Mouse (Mus musculus): ENCODE results near the gene 2300009A05Rik. TPM values are rescaled to one million over a fixed set of nuclear protein-coding genes. Genes with fewer than 3 reads are reported as not detected.

Gene 2300009A05Rik
- polyA plus RNA-seq (2016; fragmentation: Nextera tagmentation; extraction: Ambion mirVana): 46.3 and 50.3 TPM in 2 replicates

GRCm38 (mm10) chr9:63398611-63399462 lies at the start of gene 2300009A05Rik:
Gene 2300009A05Rik, minus strand, starts transcription at chr9:63399246.
- Histone ChIP-seq H3K4me1 (peaks cover 11% of the 10 kb centered on the region), H3K27ac (replicated peaks) (peak within 1 kb of the TSS; percentile 78), H3K36me3 (no peaks in the 10 kb centered on the region), H3K4me2 (replicated peaks) (peak within 1 kb of the TSS; percentile 91), H3K9ac (replicated peaks) (peak within 1 kb of the TSS; percentile 85), H3K27me3 (no peaks in the 10 kb centered on the region), H3K4me3 (peak within 1 kb of the TSS; percentile 90), H3K9me3 (no peaks in the 10 kb centered on the region)
- WGBS: under 1% methylated on average over 72 of the region's 74 CpGs
- ATAC-seq (ENCODE audit: low FRiP score, low read depth): peak; percentile 95

- WGBS: 85% methylated on average over 6 of the region's 6 CpGs
- H3K4me3 ChIP-seq: no peak overlapping the region
- no peaks in the 10 kb centered on the region for H3K9me3 ChIP-seq
- H3K4me1 ChIP-seq: no peaks in the 10 kb centered on the region
- H3K27ac ChIP-seq (replicated peaks): no peak overlapping the region
- H3K36me3 ChIP-seq: no peaks in the 10 kb centered on the region
- no peaks in the 10 kb centered on the region for H3K27me3 ChIP-seq
- H3K4me2 ChIP-seq (replicated peaks): no peak overlapping the region
- ATAC-seq (ENCODE audit: low FRiP score, low read depth): no peak
- no peak overlapping the region for H3K9ac ChIP-seq (replicated peaks)
These were observed 44.6 kb upstream of the 2300009A05Rik start for GRCm38 (mm10) chr9:63443695-63444094.

GRCm38 (mm10) chr9:63430652-63431051 lies 31.6 kb upstream of the 2300009A05Rik start:
- WGBS: 82% methylated on average over 1 of the region's 1 CpGs

GRCm38 (mm10) chr9:63421096-63421736 lies 22.2 kb upstream of the 2300009A05Rik start:
- peaks cover 10% of the 10 kb centered on the region for H3K4me1 ChIP-seq
- WGBS: 73% methylated on average over 9 of the region's 9 CpGs
- H3K9me3 ChIP-seq: no peaks in the 10 kb centered on the region

More at GRCm38 (mm10) chr9:63430652-63431051, 31.6 kb upstream of the 2300009A05Rik start:
- no peaks in the 10 kb centered on the region for H3K36me3 ChIP-seq
- H3K4me1 ChIP-seq: no peaks in the 10 kb centered on the region
- H3K27ac ChIP-seq (replicated peaks): no peak overlapping the region
- ATAC-seq (ENCODE audit: low FRiP score, low read depth): no peak
- no peaks in the 10 kb centered on the region for H3K9me3 ChIP-seq
- no peak overlapping the region for H3K9ac ChIP-seq (replicated peaks)
- H3K4me2 ChIP-seq (replicated peaks): no peak overlapping the region
- no peaks in the 10 kb centered on the region for H3K27me3 ChIP-seq
- no peak overlapping the region for H3K4me3 ChIP-seq

GRCm38 (mm10) chr9:63420396-63420795 lies 21.4 kb upstream of the 2300009A05Rik start:
- H3K27me3 ChIP-seq: no peaks in the 10 kb centered on the region
- no peak overlapping the region for H3K9ac ChIP-seq (replicated peaks)
- no peak for ATAC-seq (ENCODE audit: low FRiP score, low read depth)
- H3K4me2 ChIP-seq (replicated peaks): no peak overlapping the region
- no peaks in the 10 kb centered on the region for H3K9me3 ChIP-seq
- no peak overlapping the region for H3K4me3 ChIP-seq
- H3K4me1 ChIP-seq: peaks cover 10% of the 10 kb centered on the region
- no peaks in the 10 kb centered on the region for H3K36me3 ChIP-seq
- 14% methylated on average over 6 of the region's 6 CpGs for WGBS
- no peak overlapping the region for H3K27ac ChIP-seq (replicated peaks)

More at GRCm38 (mm10) chr9:63421096-63421736, 22.2 kb upstream of the 2300009A05Rik start:
- Histone ChIP-seq H3K27me3 (no peaks in the 10 kb centered on the region), H3K27ac (replicated peaks) (no peak overlapping the region), H3K4me2 (replicated peaks) (no peak overlapping the region), H3K9ac (replicated peaks) (no peak overlapping the region), H3K36me3 (no peaks in the 10 kb centered on the region), H3K4me3 (no peak overlapping the region)
- no peak for ATAC-seq (ENCODE audit: low FRiP score, low read depth)

GRCm38 (mm10) chr9:63400176-63400575 lies 1.1 kb upstream of the 2300009A05Rik start:
- peaks cover 11% of the 10 kb centered on the region for H3K4me1 ChIP-seq
- no peak overlapping the region for H3K4me3 ChIP-seq
- no peaks in the 10 kb centered on the region for H3K9me3 ChIP-seq
- H3K36me3 ChIP-seq: no peaks in the 10 kb centered on the region
- H3K27ac ChIP-seq (replicated peaks): no peak overlapping the region
- no peak for ATAC-seq (ENCODE audit: low FRiP score, low read depth)
- no peak overlapping the region for H3K9ac ChIP-seq (replicated peaks)
- H3K27me3 ChIP-seq: no peaks in the 10 kb centered on the region
- WGBS: 93% methylated on average over 1 of the region's 1 CpGs
- no peak overlapping the region for H3K4me2 ChIP-seq (replicated peaks)

- WGBS: 4% methylated on average over 8 of the region's 8 CpGs
- Histone ChIP-seq H3K9me3 (no peaks in the 10 kb centered on the region), H3K27ac (replicated peaks) (peak overlapping the region; percentile 78), H3K27me3 (no peaks in the 10 kb centered on the region), H3K4me1 (peaks cover 11% of the 10 kb centered on the region), H3K4me3 (peak overlapping the region; percentile 90), H3K9ac (replicated peaks) (peak overlapping the region; percentile 85), H3K36me3 (no peaks in the 10 kb centered on the region), H3K4me2 (replicated peaks) (peak overlapping the region; percentile 91)
- peak; percentile 62 for ATAC-seq (ENCODE audit: low FRiP score, low read depth)
These were observed 393 bp upstream of the 2300009A05Rik start for GRCm38 (mm10) chr9:63399463-63399815.

GRCm38 (mm10) chr9:63395612-63396011 lies 3.4 kb downstream of the 2300009A05Rik start:
- Histone ChIP-seq H3K4me1 (peaks cover 11% of the 10 kb centered on the region), H3K36me3 (no peaks in the 10 kb centered on the region), H3K4me3 (no peak overlapping the region), H3K27ac (replicated peaks) (no peak overlapping the region), H3K9me3 (no peaks in the 10 kb centered on the region), H3K9ac (replicated peaks) (no peak overlapping the region), H3K27me3 (no peaks in the 10 kb centered on the region), H3K4me2 (replicated peaks) (no peak overlapping the region)
- no peak for ATAC-seq (ENCODE audit: low FRiP score, low read depth)
- WGBS: 83% methylated on average over 7 of the region's 7 CpGs

- no peaks in the 10 kb centered on the region for H3K27me3 ChIP-seq
- H3K4me1 ChIP-seq: no peaks in the 10 kb centered on the region
- H3K4me2 ChIP-seq (replicated peaks): no peak overlapping the region
- no peaks in the 10 kb centered on the region for H3K9me3 ChIP-seq
- no peak overlapping the region for H3K9ac ChIP-seq (replicated peaks)
- H3K27ac ChIP-seq (replicated peaks): no peak overlapping the region
- no peak overlapping the region for H3K4me3 ChIP-seq
- no peak for ATAC-seq (ENCODE audit: low FRiP score, low read depth)
- 82% methylated on average over 2 of the region's 2 CpGs for WGBS
- H3K36me3 ChIP-seq: no peaks in the 10 kb centered on the region
These were observed 7.7 kb downstream of the 2300009A05Rik start for GRCm38 (mm10) chr9:63391307-63391706.

GRCm38 (mm10) chr9:63382761-63383160 lies 16.3 kb downstream of the 2300009A05Rik start:
- H3K36me3 ChIP-seq: no peaks in the 10 kb centered on the region
- ATAC-seq (ENCODE audit: low FRiP score, low read depth): no peak
- no peak overlapping the region for H3K4me2 ChIP-seq (replicated peaks)
- no peaks in the 10 kb centered on the region for H3K9me3 ChIP-seq
- WGBS: 97% methylated on average over 4 of the region's 4 CpGs
- H3K4me3 ChIP-seq: no peak overlapping the region
- no peaks in the 10 kb centered on the region for H3K27me3 ChIP-seq
- no peak overlapping the region for H3K27ac ChIP-seq (replicated peaks)
- no peak overlapping the region for H3K9ac ChIP-seq (replicated peaks)
- peaks cover 6% of the 10 kb centered on the region for H3K4me1 ChIP-seq

GRCm38 (mm10) chr9:63380326-63380725 lies 18.7 kb downstream of the 2300009A05Rik start:
- H3K27ac ChIP-seq (replicated peaks): no peak overlapping the region
- no peaks in the 10 kb centered on the region for H3K36me3 ChIP-seq
- ATAC-seq (ENCODE audit: low FRiP score, low read depth): no peak
- H3K4me1 ChIP-seq: peaks cover 26% of the 10 kb centered on the region
- no peak overlapping the region for H3K4me2 ChIP-seq (replicated peaks)
- WGBS: 92% methylated on average over 3 of the region's 3 CpGs
- H3K9ac ChIP-seq (replicated peaks): no peak overlapping the region
- no peaks in the 10 kb centered on the region for H3K27me3 ChIP-seq
- H3K9me3 ChIP-seq: no peaks in the 10 kb centered on the region
- no peak overlapping the region for H3K4me3 ChIP-seq

GRCm38 (mm10) chr9:63378174-63378573 lies 20.9 kb downstream of the 2300009A05Rik start:
- 17% methylated on average over 8 of the region's 8 CpGs for WGBS
- Histone ChIP-seq H3K36me3 (peaks cover 8% of the 10 kb centered on the region), H3K27me3 (no peaks in the 10 kb centered on the region), H3K4me2 (replicated peaks) (peak overlapping the region; percentile 83), H3K27ac (replicated peaks) (peak overlapping the region; percentile 81), H3K9me3 (no peaks in the 10 kb centered on the region), H3K4me1 (peaks cover 29% of the 10 kb centered on the region), H3K9ac (replicated peaks) (peak overlapping the region; percentile 86), H3K4me3 (peak overlapping the region; percentile 92)
- ATAC-seq (ENCODE audit: low FRiP score, low read depth): no peak

Data from midbrain, embryonic 12.5 days (tissue).